20 mouse cellular contexts compared by ENCODE assay signal in the genomic region with DNA sequence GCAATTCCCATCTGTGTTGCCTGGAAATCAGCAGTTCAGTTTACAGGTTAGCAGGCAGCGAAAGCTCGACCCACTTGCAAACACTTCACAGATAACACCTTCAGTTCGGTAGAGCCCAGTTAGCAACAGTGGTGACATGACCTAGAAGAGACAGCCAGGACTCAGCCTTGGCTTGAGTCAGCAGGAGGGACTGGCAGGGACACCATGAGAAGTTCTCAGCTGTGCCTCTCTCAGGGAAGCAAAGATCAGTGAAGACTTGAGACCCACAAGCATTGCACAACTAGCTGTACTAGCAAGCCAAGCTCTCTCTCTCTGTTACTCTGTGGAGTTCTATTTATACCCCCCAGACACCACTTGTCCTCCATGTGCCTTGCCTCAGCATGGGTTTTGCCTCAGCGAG.
DNase-seq lines count a peak whose midpoint lies in the region.
"Had no signal": no experiment of that assay in that cellular context is flagged by ENCODE, and none has a peak within 500 bp of the region (broad histone marks: within the 10 kb centered on the region; RNA-seq: fewer than 3 reads in every experiment).

No protein-coding gene starts in this region.

- DNase-seq in adrenal gland, postnatal 10 days: peak; percentile 2
- DNase-seq in adrenal gland, adult 18-20 months (ENCODE audit: low spot score in 2 of 2): no peak
- peak; percentile 7 to 35 for DNase-seq in gastrocnemius, adult 8-10 months (ENCODE audit: low spot score in 2 of 2)
- DNase-seq in gastrocnemius, postnatal 14 days: no peak
- peak; percentile 8 for DNase-seq in heart, adult 8-10 months (ENCODE audit: low spot score)
- DNase-seq in heart, embryonic 10.5 days (ENCODE audit: low spot score): no peak
- peak; percentile 81 for DNase-seq in skeletal muscle tissue, adult 2 months (ENCODE audit: low read depth, low spot score)
- DNase-seq in testis, postnatal 14 days (ENCODE audit: low spot score): no peak
- DNase-seq: adrenal gland, adult 2 months; adrenal gland, postnatal 25 days; cerebellum, adult 11-12 months; cerebellum, adult 9-10 months; cerebellum, postnatal 14 days; heart, postnatal 4 days; kidney, adult 2 months had no signal

- no peak overlapping the region for H3K27ac ChIP-seq in heart, embryonic 10.5 days
- H3K27ac ChIP-seq: forebrain, embryonic 10.5 days; forebrain, embryonic 13.5 days; heart, adult 2 months; heart, embryonic 13.5 days; hindbrain, embryonic 15.5 days had no signal

- no peaks in the 10 kb centered on the region for H3K9me3 ChIP-seq in heart, embryonic 10.5 days
- H3K9me3 ChIP-seq: forebrain, embryonic 10.5 days; forebrain, embryonic 13.5 days; heart, embryonic 13.5 days; hindbrain, embryonic 15.5 days had no signal

- WGBS in heart, embryonic 10.5 days: 63% methylated on average over 4 of the region's 4 CpGs

- no peaks in the 10 kb centered on the region for H3K36me3 ChIP-seq in heart, embryonic 10.5 days
- H3K36me3 ChIP-seq: forebrain, embryonic 10.5 days; heart, embryonic 13.5 days; hindbrain, embryonic 15.5 days had no signal

- intact Hi-C loops in gastrocnemius, postnatal 14 days (cut with DNase I; ENCODE audit: low total_unique reads): no loop called here

- H3K27me3 ChIP-seq in heart, embryonic 10.5 days (ENCODE audit: insufficient read depth, poor library complexity, severe bottlenecking): no peaks in the 10 kb centered on the region
- H3K27me3 ChIP-seq: forebrain, embryonic 13.5 days; heart, embryonic 13.5 days; hindbrain, embryonic 15.5 days had no signal

- no peaks in the 10 kb centered on the region for H3K4me1 ChIP-seq in heart, embryonic 10.5 days
- H3K4me1 ChIP-seq: forebrain, embryonic 10.5 days; forebrain, embryonic 13.5 days; heart, embryonic 13.5 days; hindbrain, embryonic 15.5 days had no signal

- H3K4me3 ChIP-seq in heart, embryonic 10.5 days: no peak overlapping the region
- H3K4me3 ChIP-seq: forebrain, embryonic 10.5 days; forebrain, embryonic 13.5 days; heart, adult 2 months; heart, embryonic 13.5 days; hindbrain, embryonic 15.5 days had no signal

Comparison
In these comparisons a context has a peak if more than half of its experiments do, and no peak if none do; other contexts are left out.
1. DNase-seq: peak in adrenal gland, postnatal 10 days (single experiment), gastrocnemius, adult 8-10 months (2 of 2), heart, adult 8-10 months (single experiment) and skeletal muscle tissue, adult 2 months (single experiment); none in adrenal gland, adult 18-20 months (0 of 2), gastrocnemius, postnatal 14 days (single experiment), heart, embryonic 10.5 days (single experiment) and testis, postnatal 14 days (single experiment).